Mouse (Mus musculus) T-cell, adult 66 days (primary cell): Measurements from ENCODE around the gene Cysltr1. TPM values are rescaled to one million over a fixed set of nuclear protein-coding genes. Genes with fewer than 3 reads are reported as not detected.

Source experiments
- total RNA-seq, 2 experiments: library from RNA; stranded (reverse); gene quantifications; 3 replicates in 1 of 2; 4 replicates in 1 of 2; pipeline ENCODE4 v1.2.4; 2023

Gene Cysltr1
- total RNA-seq, result under 1 TPM; 0.15 to 0.56 TPM

DNA sequence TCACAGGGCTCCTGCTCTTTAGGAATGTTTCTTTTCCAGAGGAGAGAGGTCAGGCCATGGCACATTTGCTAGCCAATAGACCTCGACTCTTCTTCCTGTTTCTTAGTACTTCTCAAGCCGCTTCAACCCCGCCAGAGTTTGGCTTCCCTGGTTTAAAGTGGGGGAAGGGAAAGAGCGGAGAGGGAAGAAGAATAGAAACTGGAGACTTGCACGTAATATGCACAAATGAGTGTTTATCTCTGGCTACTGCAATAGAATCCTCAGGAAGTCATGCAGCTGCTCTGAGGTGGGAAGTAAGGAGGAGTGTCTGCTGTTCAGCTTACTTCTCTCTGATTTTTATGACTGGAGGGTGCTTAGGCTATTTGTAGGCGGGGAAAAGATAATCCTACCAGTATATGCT, at the start of gene Cysltr1:
Gene Cysltr1, minus strand, starts transcription at position 294 of the 400 bp plus-strand sequence.

DNA sequence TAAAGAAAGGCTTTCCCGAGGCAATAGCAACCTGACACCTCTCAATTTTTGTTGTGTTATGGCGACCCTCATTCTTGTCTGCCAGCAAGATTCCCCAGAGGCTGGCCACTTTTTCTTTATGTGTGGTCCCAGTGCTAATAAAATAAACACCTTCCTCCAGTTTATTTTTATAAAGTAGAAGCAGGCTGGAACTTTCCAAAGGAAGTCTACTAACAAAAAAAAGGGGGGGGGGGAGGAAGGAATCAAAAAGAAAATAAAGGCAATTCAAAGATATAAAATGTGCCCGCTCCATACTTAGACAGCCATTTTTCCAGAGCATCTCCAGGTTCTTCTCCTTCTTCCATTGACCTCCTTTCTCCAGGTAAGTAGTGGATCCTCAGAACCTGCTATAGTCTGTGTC, 20.6 kb downstream of the Cysltr1 start, which contains the start of gene Gm5127:
Gene Gm5127, plus strand, starts transcription at position 301 of the 400 bp plus-strand sequence.

Other genes with a start within 250 kb of the Cysltr1 start
- not detected for gene Fndc3c1, start 118.3 kb downstream of the Cysltr1 start, total RNA-seq
- not detected for gene Gm5127, start 20.5 kb downstream of the Cysltr1 start, total RNA-seq
- gene Rtl3, start 237.0 kb upstream of the Cysltr1 start, total RNA-seq, result not detected